Mouse (Mus musculus) hindbrain, embryonic 15.5 days (tissue): Measurements from ENCODE around the gene Tpt1. TPM values are rescaled to one million over a fixed set of nuclear protein-coding genes. Genes with fewer than 3 reads are reported as not detected.

Source experiments
- ATAC-seq: fragments of 200-750 bp; cut with Nextera tagmentation; 2 replicates; pipeline ENCODE4 v1.8.0; 2017; ENCODE audit warnings: low read depth, moderate number of reproducible peaks, moderate TSS enrichment; ENCODE audit not compliant: low FRiP score
- H3K27ac ChIP-seq: fragments of 300-500 bp; sonication (generic); replicated peaks from 2 replicates; pipeline ENCODE4 v1.5.1; 2015; ENCODE audit warnings: mild to moderate bottlenecking, inconsistent platforms
- H3K27me3 ChIP-seq: fragments of 300-500 bp; sonication (generic); 2 replicates; pipeline ENCODE4 v1.6.1; 2015; ENCODE audit warnings: control low read depth, inconsistent platforms
- H3K36me3 ChIP-seq: fragments of 300-500 bp; sonication (generic); 2 replicates; pipeline ENCODE4 v1.6.1; 2015; ENCODE audit warnings: control low read depth, inconsistent platforms
- H3K4me1 ChIP-seq: fragments of 300-500 bp; sonication (generic); replicated peaks from 2 replicates; pipeline ENCODE4 v1.6.1; 2015; ENCODE audit warnings: control low read depth, inconsistent platforms
- H3K4me2 ChIP-seq: fragments of 300-500 bp; sonication (generic); 2 replicates; pipeline ENCODE4 v1.6.1; 2015; ENCODE audit warnings: moderate library complexity, mild to moderate bottlenecking, inconsistent platforms
- H3K4me3 ChIP-seq: fragments of 300-500 bp; sonication (generic); 2 replicates; pipeline ENCODE4 v1.5.1; 2015; ENCODE audit warnings: mild to moderate bottlenecking, inconsistent platforms
- H3K9ac ChIP-seq: fragments of 300-500 bp; sonication (generic); 2 replicates; pipeline ENCODE4 v1.6.1; 2015; ENCODE audit warnings: inconsistent platforms
- H3K9me3 ChIP-seq: fragments of 300-500 bp; sonication (generic); 2 replicates; pipeline ENCODE4 v1.6.1; 2016; ENCODE audit warnings: control low read depth, inconsistent platforms
- WGBS: fragments of 180-500 bp; shearing (Covaris S2); methylation state at CpG from one replicate; pipeline ENCODE4 v1.1.7; 2015; 5-methylcytosine and 5-hydroxymethylcytosine counted together
- polyA plus RNA-seq: library from polyadenylated mRNA; unstranded; fragments of >200 nt; fragmentation: Nextera tagmentation; extraction: Ambion mirVana; gene quantifications from 2 replicates; pipeline ENCODE4 v1.2.1, GENCODE M21; 2015

Tpt1 gene
- polyA plus RNA-seq, 1 experiment from 2014 or later: 665 TPM

DNA sequence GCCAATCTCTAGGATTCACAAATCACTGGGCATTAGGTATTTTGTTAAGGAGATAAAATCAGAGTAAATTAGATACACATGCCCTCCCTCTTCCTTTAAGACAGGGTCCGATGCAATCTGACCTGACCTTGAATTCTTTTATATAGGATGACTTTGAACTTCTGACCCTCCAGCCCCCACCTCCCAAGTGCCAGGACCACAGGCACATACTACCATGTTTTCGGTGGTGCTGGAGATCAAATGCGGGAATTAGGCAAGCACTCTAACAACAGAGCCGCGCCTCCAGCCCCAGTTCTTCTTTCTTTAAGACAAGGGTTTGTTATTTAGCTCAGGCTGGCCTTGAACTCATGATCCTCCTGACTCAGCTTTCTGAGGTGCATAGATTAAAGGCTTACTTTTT, 39.0 kb downstream of the Tpt1 start:
- Histone ChIP-seq H3K27ac (no peak overlapping the region), H3K9ac (no peak overlapping the region), H3K36me3 (no peaks in the 10 kb centered on the region), H3K27me3 (no peaks in the 10 kb centered on the region), H3K4me2 (no peak overlapping the region), H3K4me3 (no peak overlapping the region), H3K9me3 (no peaks in the 10 kb centered on the region), H3K4me1 (peaks cover 5% of the 10 kb centered on the region; the same call in 1 of the 2 replicates)
- no peak for ATAC-seq
- WGBS: 84% methylated on average over 5 of the region's 5 CpGs

DNA sequence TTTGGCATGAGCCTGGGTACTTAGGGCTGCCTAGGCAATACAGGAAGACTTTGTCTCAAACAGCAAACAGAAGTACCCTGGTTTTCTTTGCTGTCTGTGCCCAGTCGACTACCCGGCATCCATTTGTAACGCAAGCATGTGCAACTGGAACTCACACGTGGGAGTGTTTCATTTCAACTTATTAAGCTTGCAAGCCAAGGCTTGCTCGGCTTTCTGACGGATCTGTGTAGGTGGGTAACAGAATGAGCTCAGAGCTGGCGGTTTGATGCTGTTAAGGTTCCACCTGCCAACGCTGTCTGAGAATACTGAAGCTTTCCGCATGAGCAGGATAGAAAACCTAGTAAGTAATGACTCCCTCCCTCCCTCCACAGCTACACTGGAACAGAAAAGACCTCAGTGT, 47.2 kb downstream of the Tpt1 start:
- no peak overlapping the region for H3K27ac ChIP-seq
- 78% methylated on average over 9 of the region's 9 CpGs for WGBS
- H3K27me3 ChIP-seq: no peaks in the 10 kb centered on the region
- peaks cover 5% of the 10 kb centered on the region; the same call in 1 of the 2 replicates for H3K36me3 ChIP-seq
- no peaks in the 10 kb centered on the region for H3K4me1 ChIP-seq
- ATAC-seq: no peak
- no peaks in the 10 kb centered on the region for H3K9me3 ChIP-seq
- no peak overlapping the region for H3K4me2 ChIP-seq
- H3K4me3 ChIP-seq: no peak overlapping the region
- H3K9ac ChIP-seq: no peak overlapping the region

Other genes with a start within 250 kb of the Tpt1 start
- 0.25 TPM in 1 of 2 replicates, not detected in the other for gene Erich6b, start 202.8 kb upstream of the Tpt1 start, polyA plus RNA-seq
- 17.7 and 18.2 TPM in 2 replicates for gene Cog3, start 90.6 kb upstream of the Tpt1 start, polyA plus RNA-seq
- gene Slc25a30, start 58.1 kb upstream of the Tpt1 start, polyA plus RNA-seq: 9.2 and 9.9 TPM in 2 replicates
- gene Kctd4, start 109.9 kb downstream of the Tpt1 start, polyA plus RNA-seq: 5.8 and 6.4 TPM in 2 replicates
- gene Gtf2f2, start 165.8 kb downstream of the Tpt1 start, polyA plus RNA-seq: 34.6 and 35.4 TPM in 2 replicates